Mouse (Mus musculus): ENCODE data around the gene Krtap5-1. TPM values are rescaled to one million over a fixed set of nuclear protein-coding genes. Genes with fewer than 3 reads are reported as not detected.
A peak's percentile ranks its signal among the peaks of the same experiment; 100 is the strongest.
"Not testable (repeated sequence)": the region's sequence is repeated elsewhere in the genome, so short reads cannot be mapped to it uniquely, and the experiment has no call there.

The Krtap5-1 gene
- total and polyA plus RNA-seq, 3 experiments: not detected

DNA sequence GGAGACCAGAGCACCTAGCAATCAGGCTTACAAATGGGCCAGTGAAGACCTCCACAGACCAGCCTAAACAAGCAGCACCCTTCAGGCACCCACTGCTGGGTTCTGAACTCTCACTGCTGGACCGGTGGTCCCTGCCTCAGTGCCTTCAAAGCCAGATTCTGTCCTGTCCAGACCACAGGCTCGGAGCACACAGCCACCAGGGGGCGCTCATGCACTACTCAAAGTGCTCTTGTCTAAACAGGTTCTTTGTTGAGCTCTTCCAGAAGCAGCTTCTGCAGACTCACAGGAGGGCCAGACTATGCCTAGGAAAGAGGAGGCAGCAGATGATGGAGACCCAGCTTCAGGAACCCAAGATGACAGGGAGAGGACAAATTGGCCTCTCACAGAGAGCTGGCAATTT is 37.3 kb upstream of the Krtap5-1 start (continued):
- TF ChIP-seq CHD1 (IDR thresholded peaks at IDR 0.05; ENCODE audit: low read depth, low read length) (no peak), POLR2AphosphoS2 (IDR thresholded peaks at IDR 0.05; ENCODE audit: low read depth, low read length) (no peak), MEF2A (IDR thresholded peaks at IDR 0.05; ENCODE audit: borderline replicate concordance, low read depth, low read length) (no peak), PAX5 (IDR thresholded peaks at IDR 0.05; ENCODE audit: low read length) (no peak), ZC3H11A (IDR thresholded peaks at IDR 0.05; ENCODE audit: low read depth, low read length) (peak; percentile 56), RCOR1 (conservative IDR thresholded peaks at IDR 0.05; ENCODE audit: low read depth, low read length) (no peak)

DNA sequence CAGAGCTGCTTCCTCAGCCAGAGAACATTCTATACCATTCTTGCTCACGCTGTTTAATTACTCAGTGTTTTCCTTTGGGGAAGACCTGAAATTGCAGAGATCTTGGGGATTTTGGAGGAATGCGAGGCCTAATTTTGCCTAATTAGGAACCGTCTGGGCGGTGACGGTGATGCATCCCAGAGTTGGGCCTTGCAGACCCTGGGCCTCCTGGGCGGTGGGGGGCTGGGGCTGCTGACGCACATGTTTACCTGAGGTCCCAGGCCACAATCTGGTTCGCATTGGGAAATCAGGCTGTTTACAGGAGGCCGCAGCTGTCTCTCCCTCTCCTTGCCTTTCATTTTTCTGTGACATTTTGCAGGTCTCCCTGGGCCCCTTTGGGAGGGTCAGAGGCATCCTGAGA is 35.8 kb upstream of the Krtap5-1 start:
- DNase-seq (ENCODE audit: extremely low read depth); H3K4me3 ChIP-seq (replicated peaks in 1 of 3; ENCODE audit: low read depth in 2 of 3, low read length in 2 of 3, poor library complexity in 1 of 3); H3K4me1 ChIP-seq (ENCODE audit: control insufficient read depth in 1 of 2, insufficient read depth in 2 of 2); H3K9me3 ChIP-seq (replicated peaks; ENCODE audit: low read length); dilution Hi-C loops (cut with MboI; ENCODE audit: extremely low pct_ligation_motif_present, extremely low pct_unique_long_range_greater_than_20kb, low sequenced_read_pairs); H3K36me3 ChIP-seq (replicated peaks in 1 of 2; ENCODE audit: control insufficient read depth in 1 of 2, insufficient read depth in 1 of 2, low read length in 1 of 2); H3K79me2 ChIP-seq (replicated peaks; ENCODE audit: control insufficient read depth, extremely low read depth, insufficient read depth, poor library complexity, severe bottlenecking); H3K9ac ChIP-seq (ENCODE audit: insufficient read depth, low read depth); H3K27ac ChIP-seq (ENCODE audit: insufficient read depth, low read depth); H3K4me2 ChIP-seq (ENCODE audit: insufficient read depth, low read depth, poor library complexity, severe bottlenecking): not testable (repeated sequence)
- peaks cover 33% of the 10 kb centered on the region for H3K27me3 ChIP-seq (replicated peaks)
- in situ Hi-C loops (cut with MboI; ENCODE audit: low pct_ligation_motif_present, low pct_unique_long_range_greater_than_20kb, low sequenced_read_pairs): loop anchor here (10.0 kb wide), 1 partner anchor 342 kb away; no protein-coding TSS in a partner anchor

DNA sequence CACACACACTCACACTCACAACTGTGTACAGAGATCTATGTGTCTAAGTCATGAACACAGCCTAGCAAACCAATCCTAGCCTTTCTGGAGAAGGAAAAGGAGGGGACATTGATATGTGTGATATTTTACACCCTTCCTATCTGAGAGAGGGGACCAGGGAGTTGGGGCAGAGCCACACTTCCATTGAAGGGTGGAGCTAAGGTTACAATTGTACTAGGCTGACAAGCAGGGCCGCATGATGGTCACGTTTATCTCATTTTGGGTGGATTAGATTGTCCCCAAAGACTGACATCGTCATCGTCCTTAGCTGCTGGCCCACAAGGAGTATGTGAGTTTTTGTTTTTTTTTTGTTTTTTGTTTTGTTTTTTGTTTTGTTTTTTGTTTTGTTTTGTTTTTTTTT is 34.4 kb upstream of the Krtap5-1 start:
- in situ Hi-C loops (cut with MboI; ENCODE audit: low pct_ligation_motif_present, low pct_unique_long_range_greater_than_20kb, low sequenced_read_pairs): loop anchor here (10.0 kb wide), 1 partner anchor 344 kb away; no protein-coding TSS in a partner anchor
- dilution Hi-C loops (cut with MboI; ENCODE audit: extremely low pct_ligation_motif_present, extremely low pct_unique_long_range_greater_than_20kb, low sequenced_read_pairs): no loop called here
- H3K27ac ChIP-seq (ENCODE audit: insufficient read depth, low read depth): no peak overlapping the region

More for the DNA sequence above, 34.4 kb upstream of the Krtap5-1 start:
- Histone ChIP-seq H3K4me2 (ENCODE audit: insufficient read depth, low read depth, poor library complexity, severe bottlenecking) (no peak overlapping the region), H3K9ac (ENCODE audit: insufficient read depth, low read depth) (no peak overlapping the region), H3K27me3 (replicated peaks) (peaks cover 46% of the 10 kb centered on the region), H3K9me3 (replicated peaks; ENCODE audit: low read length) (no peaks in the 10 kb centered on the region), H3K79me2 (replicated peaks; ENCODE audit: control insufficient read depth, extremely low read depth, insufficient read depth, poor library complexity, severe bottlenecking) (no peaks in the 10 kb centered on the region), H3K36me3 (replicated peaks in 1 of 2; ENCODE audit: control insufficient read depth in 1 of 2, insufficient read depth in 1 of 2, low read length in 1 of 2) (no peaks in the 10 kb centered on the region), H3K4me1 (ENCODE audit: control insufficient read depth in 1 of 2, insufficient read depth in 2 of 2) (no peaks in the 10 kb centered on the region), H3K4me3 (replicated peaks in 1 of 3; ENCODE audit: low read depth in 2 of 3, low read length in 2 of 3, poor library complexity in 1 of 3) (no peak overlapping the region)
- TF ChIP-seq E2F4 (IDR thresholded peaks at IDR 0.05; ENCODE audit: insufficient replicate concordance, low read depth, low read length) (no peak), ELF1 (IDR thresholded peaks at IDR 0.05; ENCODE audit: low read depth, low read length) (no peak), USF2 (conservative IDR thresholded peaks at IDR 0.05; ENCODE audit: low read depth, low read length) (no peak), ZMIZ1 (IDR thresholded peaks at IDR 0.05; ENCODE audit: low read depth, low read length) (no peak), MXI1 (IDR thresholded peaks at IDR 0.05; ENCODE audit: low read depth, low read length) (no peak), ZKSCAN1 (IDR thresholded peaks at IDR 0.05; ENCODE audit: borderline replicate concordance, low read depth, low read length) (no peak), CTCF (conservative IDR thresholded peaks at IDR 0.05 in 1 of 2, IDR thresholded peaks at IDR 0.05 in 1 of 2; ENCODE audit: low read depth in 2 of 2, low read length in 2 of 2) (no peak), PAX5 (IDR thresholded peaks at IDR 0.05; ENCODE audit: low read length) (no peak), IRF4 (IDR thresholded peaks at IDR 0.05; ENCODE audit: low read depth, low read length) (no peak), MAX (IDR thresholded peaks at IDR 0.05; ENCODE audit: low read length) (no peak), SMC3 (IDR thresholded peaks at IDR 0.05; ENCODE audit: low read depth, low read length) (no peak), NRF1 (IDR thresholded peaks at IDR 0.05; ENCODE audit: low read depth, low read length) (no peak), JUND (conservative IDR thresholded peaks at IDR 0.05; ENCODE audit: low read depth, low read length) (no peak), RAD21 (IDR thresholded peaks at IDR 0.05; ENCODE audit: low read depth, low read length) (no peak), ZC3H11A (IDR thresholded peaks at IDR 0.05; ENCODE audit: low read depth, low read length) (no peak), EP300 (IDR thresholded peaks at IDR 0.05; ENCODE audit: low read length) (no peak), NELFE (IDR thresholded peaks at IDR 0.05; ENCODE audit: low read depth, low read length) (no peak)
- DNase-seq (ENCODE audit: extremely low read depth): no peak

Data from CH12.LX (cell line).